Mouse (Mus musculus) thymus, adult 2 months (tissue): Measurements from ENCODE around the gene Abce1. TPM values are rescaled to one million over a fixed set of nuclear protein-coding genes. Genes with fewer than 3 reads are reported as not detected.
"Not testable (repeated sequence)": the region's sequence is repeated elsewhere in the genome, so short reads cannot be mapped to it uniquely, and the experiment has no call there.

Source experiments
- DNase-seq: peaks from one replicate; pipeline ENCODE4 v3.0.0; 2021
- H3K27ac ChIP-seq: fragments of 200-500 bp; 2 replicates; pipeline ENCODE4 v1.5.1; 2012; ENCODE audit warnings: low read length, control low read depth; ENCODE audit not compliant: control insufficient read depth, insufficient read depth
- H3K27me3 ChIP-seq: fragments of 200-500 bp; 2 replicates; pipeline ENCODE4 v1.6.1; 2012; ENCODE audit warnings: mild to moderate bottlenecking, low read length, moderate library complexity, mixed read lengths; ENCODE audit not compliant: control insufficient read depth, insufficient read depth
- H3K36me3 ChIP-seq: fragments of 200-500 bp; 2 replicates; pipeline ENCODE4 v1.6.1; 2012; ENCODE audit warnings: mild to moderate bottlenecking, low read length, moderate library complexity; ENCODE audit not compliant: control insufficient read depth, insufficient read depth
- H3K4me1 ChIP-seq: fragments of 200-500 bp; replicated peaks from 2 replicates; pipeline ENCODE4 v1.6.1; 2012; ENCODE audit warnings: low read length; ENCODE audit not compliant: control insufficient read depth, insufficient read depth
- H3K4me3 ChIP-seq: fragments of 200-500 bp; 2 replicates; pipeline ENCODE4 v1.5.1; 2012; ENCODE audit warnings: mild to moderate bottlenecking, low read length, control low read depth, moderate library complexity; ENCODE audit not compliant: control insufficient read depth, insufficient read depth
- CTCF ChIP-seq: fragments of 200-500 bp; IDR thresholded peaks from 2 replicates; pipeline ENCODE4 v1.5.1; 2012; ENCODE audit warnings: mild to moderate bottlenecking, control low read depth, low read length, moderate library complexity, borderline replicate concordance; ENCODE audit not compliant: control insufficient read depth, poor library complexity, insufficient read depth; ENCODE audit errors: extremely low read depth
- POLR2A ChIP-seq: fragments of 200-500 bp; IDR thresholded peaks from 2 replicates; pipeline ENCODE4 v1.6.1; 2012; ENCODE audit warnings: mild to moderate bottlenecking, low read length, control low read depth, moderate library complexity; ENCODE audit not compliant: control insufficient read depth, poor library complexity, insufficient read depth; ENCODE audit errors: extremely low read depth
- WGBS: fragments of 180-500 bp; shearing (Covaris S2); methylation state at CpG from one replicate; pipeline ENCODE4 v1.1.7; 2018; 5-methylcytosine and 5-hydroxymethylcytosine counted together
- polyA plus RNA-seq: library from polyadenylated mRNA; depleted of rRNA; stranded (reverse); fragments of >200 nt; gene quantifications from 2 replicates; pipeline ENCODE4 v1.2.3, GENCODE M21; 2012

Abce1 gene
- polyA plus RNA-seq, 1 experiment, result 20.2 TPM

DNA sequence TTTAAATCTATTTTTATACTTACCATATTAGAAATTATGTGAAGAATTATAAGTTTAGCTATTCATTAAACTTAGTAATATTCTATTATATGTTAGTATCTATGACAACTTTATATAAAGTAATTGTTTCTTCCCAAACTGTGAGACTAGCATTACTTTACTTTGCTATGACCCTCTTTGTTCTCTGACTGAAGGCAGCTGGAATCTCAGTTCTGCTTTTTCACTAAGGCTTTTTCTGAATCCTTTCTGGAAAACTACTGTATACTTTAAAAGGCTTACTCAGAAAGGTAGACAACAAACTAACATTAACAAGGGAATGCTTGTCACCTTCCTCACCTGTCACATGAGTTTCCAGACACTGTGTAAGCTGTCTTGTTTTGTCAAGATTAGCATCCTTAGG is 11.8 kb upstream of the Abce1 start:
- Histone ChIP-seq H3K36me3 (peaks cover 8% of the 10 kb centered on the region), H3K27me3 (no peaks in the 10 kb centered on the region), H3K4me1 (no peaks in the 10 kb centered on the region), H3K27ac (no peak overlapping the region), H3K4me3 (no peak overlapping the region)
- no peak for TF ChIP-seq POLR2A
- DNase-seq, result no peak

DNA sequence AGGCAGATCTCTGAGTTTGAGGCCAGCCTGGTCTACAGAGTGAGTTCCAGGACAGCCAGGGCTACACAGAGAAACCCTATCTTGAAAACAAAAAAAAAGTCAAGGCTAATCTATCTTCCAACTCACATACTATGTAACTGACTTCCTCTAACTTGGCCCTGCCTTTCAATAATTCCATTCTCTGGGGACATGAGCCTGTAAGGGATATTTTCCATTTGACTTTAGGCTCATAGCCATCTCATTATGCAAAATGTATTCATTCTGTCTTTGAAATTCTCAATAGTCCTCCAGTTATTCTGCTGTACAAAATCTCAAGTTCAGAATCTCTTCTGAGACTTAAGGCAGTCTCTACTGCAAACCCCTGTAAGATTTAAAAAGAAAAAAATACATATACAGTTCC is 10.0 kb upstream of the Abce1 start:
- peaks cover 8% of the 10 kb centered on the region for H3K36me3 ChIP-seq
- H3K4me1 ChIP-seq, result no peaks in the 10 kb centered on the region
- no peak for DNase-seq
- no peaks in the 10 kb centered on the region for H3K27me3 ChIP-seq
- TF ChIP-seq POLR2A (no peak), CTCF (no peak)
- H3K4me3 ChIP-seq, result no peak overlapping the region
- H3K27ac ChIP-seq, result no peak overlapping the region

DNA sequence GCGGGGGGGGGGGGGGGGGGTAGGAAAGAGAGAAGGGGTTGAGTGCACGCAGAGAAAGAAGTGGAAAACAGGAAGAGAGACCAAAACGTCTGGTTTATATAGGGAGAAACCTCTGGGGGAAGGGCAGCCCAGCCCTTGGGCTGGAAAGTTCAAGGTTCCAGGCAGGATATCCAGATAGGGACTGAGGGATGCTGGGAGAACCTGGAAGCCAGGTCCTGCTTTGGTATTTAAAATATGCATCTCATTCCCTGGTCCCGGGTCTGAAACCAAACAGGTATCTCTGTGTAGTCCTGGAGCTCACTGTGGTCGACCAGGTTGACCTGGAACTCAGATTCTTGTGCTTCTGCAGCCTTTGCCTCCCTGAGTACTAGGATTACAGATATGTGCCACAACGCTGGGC is 1.1 kb upstream of the Abce1 start:
- Histone ChIP-seq H3K36me3 (no peaks in the 10 kb centered on the region; the same call in 1 of the 2 replicates), H3K4me1 (no peaks in the 10 kb centered on the region), H3K4me3 (no peak overlapping the region), H3K27ac (no peak overlapping the region), H3K27me3 (no peaks in the 10 kb centered on the region)
- TF ChIP-seq CTCF (no peak), POLR2A (no peak)
- DNase-seq, result no peak
- WGBS, result 53% methylated on average over 6 of the region's 6 CpGs

DNA sequence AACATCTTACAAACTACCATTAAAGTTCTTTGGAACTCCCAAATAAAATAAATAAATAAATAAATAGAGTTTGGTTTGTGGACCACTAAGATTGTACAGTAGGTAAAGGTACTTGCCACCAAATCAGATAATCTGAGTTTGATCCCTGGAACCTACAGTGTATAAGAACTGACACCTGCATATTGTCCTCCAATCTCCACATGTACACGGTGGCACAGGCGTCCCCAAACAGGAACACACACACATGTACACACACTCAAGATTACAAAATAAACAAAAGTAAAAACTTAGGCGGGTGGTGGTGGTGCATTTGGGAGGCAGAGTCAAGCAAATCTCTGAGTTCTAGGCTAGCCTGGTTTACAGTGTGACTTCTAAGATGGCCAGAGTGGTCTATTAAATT is 4.9 kb downstream of the Abce1 start:
- WGBS, result 100% methylated on average over 3 of the region's 3 CpGs

DNA sequence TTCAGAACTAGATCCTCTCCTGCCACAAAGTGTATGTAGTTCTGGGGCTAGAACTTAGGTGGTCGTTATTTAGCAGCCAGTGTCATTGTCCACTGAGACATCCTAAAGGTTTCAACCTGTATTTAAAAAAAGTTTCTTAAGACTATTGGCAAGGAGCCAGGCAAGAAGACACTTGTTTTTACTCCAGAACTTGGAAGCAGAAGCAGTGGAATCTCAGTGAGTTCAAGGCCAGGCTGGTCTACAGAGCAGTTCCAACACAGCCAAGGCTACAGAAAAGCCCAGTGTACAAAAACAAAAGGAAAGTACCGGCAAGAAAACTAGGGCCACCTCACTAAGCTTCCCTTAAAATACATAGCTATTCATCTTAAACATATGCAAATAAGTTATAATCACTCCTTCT is 19.0 kb downstream of the Abce1 start:
- Histone ChIP-seq H3K36me3 (peaks cover 69% of the 10 kb centered on the region), H3K27me3 (no peaks in the 10 kb centered on the region), H3K4me1 (no peaks in the 10 kb centered on the region), H3K4me3 (no peak overlapping the region), H3K27ac (no peak overlapping the region)
- no peak for DNase-seq
- TF ChIP-seq CTCF, result no peak
- TF ChIP-seq POLR2A, result no peak
- 90% methylated on average over 2 of the region's 2 CpGs for WGBS

More for the DNA sequence above, 4.9 kb downstream of the Abce1 start:
- TF ChIP-seq POLR2A (no peak), CTCF (no peak)
- H3K36me3 ChIP-seq, result peaks cover 35% of the 10 kb centered on the region
- H3K27ac ChIP-seq, result no peak overlapping the region
- no peaks in the 10 kb centered on the region for H3K4me1 ChIP-seq
- H3K27me3 ChIP-seq, result no peaks in the 10 kb centered on the region
- no peak overlapping the region for H3K4me3 ChIP-seq
- DNase-seq, result no peak

DNA sequence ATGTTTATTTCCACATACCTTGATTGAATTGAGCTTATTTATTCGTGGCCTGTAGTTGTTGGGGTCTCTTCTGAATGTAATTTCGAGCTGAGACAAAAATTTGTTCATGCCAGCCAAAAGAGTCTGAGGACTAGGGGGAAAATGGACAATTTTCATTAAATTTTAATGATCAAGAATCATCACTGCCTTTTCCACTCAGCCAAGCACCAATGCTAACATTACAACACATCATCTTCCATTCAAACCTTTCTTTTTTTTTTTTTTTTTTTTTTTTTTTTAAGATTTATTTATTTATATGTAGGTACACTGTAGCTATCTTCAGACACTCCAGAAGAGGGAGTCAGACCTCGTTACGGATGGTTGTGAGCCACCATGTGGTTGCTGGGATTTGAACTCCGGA is 25.6 kb downstream of the Abce1 start:
- not testable (repeated sequence) for H3K27ac ChIP-seq, H3K27me3 ChIP-seq, H3K4me3 ChIP-seq, H3K4me1 ChIP-seq, DNase-seq
- 92% methylated on average over 5 of the region's 5 CpGs for WGBS
- H3K36me3 ChIP-seq, result peaks cover 79% of the 10 kb centered on the region

DNA sequence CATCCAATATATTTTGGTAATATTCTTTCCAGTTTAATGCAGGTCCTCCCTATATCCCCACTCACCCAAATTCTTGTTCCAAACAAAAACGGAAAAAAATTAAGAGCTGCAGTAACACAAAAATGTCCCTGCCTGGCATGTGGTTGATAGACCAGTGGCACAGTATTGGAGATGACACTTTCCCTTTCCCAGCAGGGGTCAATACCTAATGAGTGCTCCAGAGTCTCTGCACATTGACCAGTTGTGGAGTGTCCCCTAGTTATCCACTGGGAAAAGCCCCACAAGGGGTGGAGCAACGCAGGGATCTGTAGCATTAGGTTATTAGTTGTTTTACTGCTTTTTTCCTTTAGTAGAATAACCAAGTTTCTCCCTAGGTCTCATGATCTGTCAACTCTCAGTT is 30.6 kb downstream of the Abce1 start:
- 50% methylated on average over 2 of the region's 2 CpGs for WGBS
- H3K27ac ChIP-seq, result no peak overlapping the region
- DNase-seq, result no peak
- no peaks in the 10 kb centered on the region for H3K27me3 ChIP-seq
- no peak overlapping the region for H3K4me3 ChIP-seq
- no peak for TF ChIP-seq POLR2A
- TF ChIP-seq CTCF, result no peak
- H3K4me1 ChIP-seq, result peaks cover 4% of the 10 kb centered on the region; the same call in 1 of the 2 replicates
- H3K36me3 ChIP-seq, result peaks cover 31% of the 10 kb centered on the region
